Mouse (Mus musculus) lung, adult 2 months (tissue): Measurements from ENCODE around the gene Tnfaip8l3.

Experiments used
- CTCF ChIP-seq: fragments of 200-500 bp; IDR thresholded peaks from 2 replicates; pipeline ENCODE4 v1.5.1; 2011; ENCODE audit warnings: mild to moderate bottlenecking, low read length, control low read depth; ENCODE audit not compliant: insufficient read depth
- POLR2A ChIP-seq: fragments of 200-500 bp; IDR thresholded peaks from 2 replicates; pipeline ENCODE4 v1.6.1; 2011; ENCODE audit warnings: low read depth, mild to moderate bottlenecking, control low read depth, low read length, borderline replicate concordance; ENCODE audit errors: extremely low read depth

GRCm38 (mm10) chr9:54037717-54038116 is 30.5 kb downstream of the Tnfaip8l3 start:
- TF ChIP-seq CTCF: no peak
- no peak for TF ChIP-seq POLR2A
